Mouse (Mus musculus) thymus, adult 2 months (tissue): ENCODE results near the gene Txndc11. TPM values are rescaled to one million over a fixed set of nuclear protein-coding genes. Genes with fewer than 3 reads are reported as not detected.

Source experiments
- DNase-seq: peaks from one replicate; pipeline ENCODE4 v3.0.0; 2021
- H3K27ac ChIP-seq: fragments of 200-500 bp; 2 replicates; pipeline ENCODE4 v1.5.1; 2012; ENCODE audit warnings: low read length, control low read depth; ENCODE audit not compliant: control insufficient read depth, insufficient read depth
- H3K27me3 ChIP-seq: fragments of 200-500 bp; 2 replicates; pipeline ENCODE4 v1.6.1; 2012; ENCODE audit warnings: mild to moderate bottlenecking, low read length, moderate library complexity, mixed read lengths; ENCODE audit not compliant: control insufficient read depth, insufficient read depth
- H3K36me3 ChIP-seq: fragments of 200-500 bp; 2 replicates; pipeline ENCODE4 v1.6.1; 2012; ENCODE audit warnings: mild to moderate bottlenecking, low read length, moderate library complexity; ENCODE audit not compliant: control insufficient read depth, insufficient read depth
- H3K4me1 ChIP-seq: fragments of 200-500 bp; replicated peaks from 2 replicates; pipeline ENCODE4 v1.6.1; 2012; ENCODE audit warnings: low read length; ENCODE audit not compliant: control insufficient read depth, insufficient read depth
- H3K4me3 ChIP-seq: fragments of 200-500 bp; 2 replicates; pipeline ENCODE4 v1.5.1; 2012; ENCODE audit warnings: mild to moderate bottlenecking, low read length, control low read depth, moderate library complexity; ENCODE audit not compliant: control insufficient read depth, insufficient read depth
- CTCF ChIP-seq: fragments of 200-500 bp; IDR thresholded peaks from 2 replicates; pipeline ENCODE4 v1.5.1; 2012; ENCODE audit warnings: mild to moderate bottlenecking, control low read depth, low read length, moderate library complexity, borderline replicate concordance; ENCODE audit not compliant: control insufficient read depth, poor library complexity, insufficient read depth; ENCODE audit errors: extremely low read depth
- POLR2A ChIP-seq: fragments of 200-500 bp; IDR thresholded peaks from 2 replicates; pipeline ENCODE4 v1.6.1; 2012; ENCODE audit warnings: mild to moderate bottlenecking, low read length, control low read depth, moderate library complexity; ENCODE audit not compliant: control insufficient read depth, poor library complexity, insufficient read depth; ENCODE audit errors: extremely low read depth
- WGBS: fragments of 180-500 bp; shearing (Covaris S2); methylation state at CpG from one replicate; pipeline ENCODE4 v1.1.7; 2018; 5-methylcytosine and 5-hydroxymethylcytosine counted together
- polyA plus RNA-seq: library from polyadenylated mRNA; depleted of rRNA; stranded (reverse); fragments of >200 nt; gene quantifications from 2 replicates; pipeline ENCODE4 v1.2.3, GENCODE M21; 2012

The Txndc11 gene
- polyA plus RNA-seq, 1 experiment: 35.1 TPM

- Histone ChIP-seq H3K27ac (no peak overlapping the region), H3K27me3 (no peaks in the 10 kb centered on the region), H3K36me3 (no peaks in the 10 kb centered on the region), H3K4me3 (peak overlapping the region; percentile 88), H3K4me1 (peaks cover 59% of the 10 kb centered on the region)
- TF ChIP-seq CTCF (no peak), POLR2A (no peak)
- WGBS: under 1% methylated on average over 22 of the region's 22 CpGs
- peak; percentile 54 for DNase-seq
Observed at GRCm38 (mm10) chr16:11066833-11067191, 67.6 kb downstream of the Txndc11 start.

DNA sequence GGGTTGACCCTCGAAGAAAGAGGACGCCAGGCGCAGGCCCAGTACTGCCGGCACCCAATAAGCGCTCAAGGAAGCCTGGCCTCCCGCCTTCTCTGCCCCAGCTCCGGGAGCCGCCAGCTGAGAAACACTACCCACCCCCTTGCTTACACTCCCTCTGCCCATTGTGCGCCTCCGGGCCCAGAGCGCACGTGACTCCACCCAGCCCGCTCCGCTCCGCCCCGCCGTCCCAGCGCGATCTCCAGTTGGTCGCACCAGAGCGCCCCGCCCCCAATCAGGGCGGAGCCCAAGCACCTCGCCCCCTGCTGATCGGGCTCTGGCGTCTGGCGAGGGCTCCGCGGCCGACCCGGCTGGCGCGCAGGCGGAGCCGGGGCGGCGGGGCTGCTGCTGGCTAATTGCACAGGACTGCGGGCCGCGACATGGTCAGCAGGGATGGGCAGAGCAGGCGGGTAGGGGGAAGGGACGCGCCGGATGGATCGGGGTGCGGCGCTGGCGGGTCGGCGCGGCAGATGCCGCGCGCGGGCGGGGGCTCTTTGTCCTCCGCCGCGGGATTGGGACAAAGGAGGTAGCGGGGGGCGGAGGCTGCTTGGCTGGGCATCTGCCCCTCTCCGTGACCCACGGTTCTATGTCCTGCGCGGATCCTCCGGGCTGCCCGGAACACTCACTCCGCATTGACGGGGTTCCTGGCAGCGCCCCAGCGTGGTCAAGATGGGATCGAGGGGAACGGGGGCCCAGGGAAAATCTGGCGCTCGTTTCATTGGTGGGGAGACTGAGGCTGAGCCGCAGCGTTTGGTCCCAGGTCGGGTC, 68.2 kb downstream of the Txndc11 start, which contains the start of gene Litaf:
Litaf (minus strand) TSS at position 129 of the 804 bp plus-strand sequence.
- H3K27me3 ChIP-seq: no peaks in the 10 kb centered on the region
- no peaks in the 10 kb centered on the region for H3K36me3 ChIP-seq
- DNase-seq: peak; percentile 98
- H3K4me3 ChIP-seq: peak within 1 kb of the TSS; percentile 88
- under 1% methylated on average over 78 of the region's 78 CpGs for WGBS
- TF ChIP-seq POLR2A (peak; percentile 99), CTCF (peak; percentile 69)
- no peak within 1 kb of the TSS for H3K27ac ChIP-seq
- H3K4me1 ChIP-seq: peaks cover 54% of the 10 kb centered on the region

DNA sequence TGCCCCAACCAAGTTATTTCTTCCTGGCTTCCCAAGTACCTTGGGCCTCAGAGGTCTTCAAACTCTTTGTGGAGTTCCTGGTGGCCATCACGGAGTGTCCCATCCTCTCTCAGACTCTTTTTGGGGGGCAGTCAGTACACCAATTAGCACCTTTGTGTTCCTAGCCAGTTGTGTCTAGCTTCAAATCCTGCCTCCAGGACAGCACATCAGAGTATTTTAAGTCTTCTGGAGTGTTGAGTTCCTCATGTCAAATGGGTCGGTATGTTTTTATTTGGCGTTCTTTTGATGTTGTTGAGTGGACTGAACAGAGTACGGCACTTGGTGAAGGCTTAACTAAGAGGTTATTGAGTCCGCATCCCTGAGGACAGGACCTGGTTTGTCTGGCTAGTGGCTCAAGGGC, 69.0 kb downstream of the Txndc11 start:
- H3K27me3 ChIP-seq: no peaks in the 10 kb centered on the region
- H3K27ac ChIP-seq: no peak overlapping the region
- H3K4me1 ChIP-seq: peaks cover 47% of the 10 kb centered on the region
- no peak overlapping the region for H3K4me3 ChIP-seq
- DNase-seq: no peak
- no peaks in the 10 kb centered on the region for H3K36me3 ChIP-seq
- no peak for TF ChIP-seq CTCF
- no peak for TF ChIP-seq POLR2A
- 84% methylated on average over 5 of the region's 5 CpGs for WGBS

- 79% methylated on average over 6 of the region's 6 CpGs for WGBS
- no peak for DNase-seq
- Histone ChIP-seq H3K27me3 (no peaks in the 10 kb centered on the region), H3K36me3 (no peaks in the 10 kb centered on the region), H3K4me1 (peaks cover 40% of the 10 kb centered on the region), H3K27ac (no peak overlapping the region), H3K4me3 (no peak overlapping the region)
- TF ChIP-seq CTCF (no peak), POLR2A (no peak)
Observed at GRCm38 (mm10) chr16:11064742-11065141, 69.7 kb downstream of the Txndc11 start.

DNA sequence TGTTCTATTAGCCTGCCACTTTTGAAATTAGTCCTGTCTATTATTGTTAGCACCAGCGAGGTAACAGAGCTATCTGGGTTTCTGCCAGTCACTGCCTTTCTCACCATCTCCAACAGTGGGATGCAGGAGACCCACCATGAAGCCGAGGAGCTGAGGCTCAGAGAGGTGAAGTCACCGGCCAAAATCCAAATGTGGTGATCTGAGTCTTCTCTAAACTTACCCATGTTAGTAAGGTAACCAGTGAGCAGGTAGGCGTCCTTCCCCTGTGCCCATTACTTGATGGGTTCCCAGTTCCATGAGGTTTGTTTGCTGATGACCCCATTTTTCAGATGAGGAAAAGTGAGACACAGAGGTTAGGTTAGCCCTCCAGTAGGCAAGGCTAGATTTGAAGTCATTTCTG, 70.1 kb downstream of the Txndc11 start:
- WGBS: 96% methylated on average over 4 of the region's 4 CpGs
- DNase-seq: no peak
- Histone ChIP-seq H3K36me3 (no peaks in the 10 kb centered on the region), H3K4me1 (peaks cover 36% of the 10 kb centered on the region), H3K27me3 (no peaks in the 10 kb centered on the region), H3K4me3 (no peak overlapping the region), H3K27ac (no peak overlapping the region)
- TF ChIP-seq CTCF (no peak), POLR2A (no peak)

DNA sequence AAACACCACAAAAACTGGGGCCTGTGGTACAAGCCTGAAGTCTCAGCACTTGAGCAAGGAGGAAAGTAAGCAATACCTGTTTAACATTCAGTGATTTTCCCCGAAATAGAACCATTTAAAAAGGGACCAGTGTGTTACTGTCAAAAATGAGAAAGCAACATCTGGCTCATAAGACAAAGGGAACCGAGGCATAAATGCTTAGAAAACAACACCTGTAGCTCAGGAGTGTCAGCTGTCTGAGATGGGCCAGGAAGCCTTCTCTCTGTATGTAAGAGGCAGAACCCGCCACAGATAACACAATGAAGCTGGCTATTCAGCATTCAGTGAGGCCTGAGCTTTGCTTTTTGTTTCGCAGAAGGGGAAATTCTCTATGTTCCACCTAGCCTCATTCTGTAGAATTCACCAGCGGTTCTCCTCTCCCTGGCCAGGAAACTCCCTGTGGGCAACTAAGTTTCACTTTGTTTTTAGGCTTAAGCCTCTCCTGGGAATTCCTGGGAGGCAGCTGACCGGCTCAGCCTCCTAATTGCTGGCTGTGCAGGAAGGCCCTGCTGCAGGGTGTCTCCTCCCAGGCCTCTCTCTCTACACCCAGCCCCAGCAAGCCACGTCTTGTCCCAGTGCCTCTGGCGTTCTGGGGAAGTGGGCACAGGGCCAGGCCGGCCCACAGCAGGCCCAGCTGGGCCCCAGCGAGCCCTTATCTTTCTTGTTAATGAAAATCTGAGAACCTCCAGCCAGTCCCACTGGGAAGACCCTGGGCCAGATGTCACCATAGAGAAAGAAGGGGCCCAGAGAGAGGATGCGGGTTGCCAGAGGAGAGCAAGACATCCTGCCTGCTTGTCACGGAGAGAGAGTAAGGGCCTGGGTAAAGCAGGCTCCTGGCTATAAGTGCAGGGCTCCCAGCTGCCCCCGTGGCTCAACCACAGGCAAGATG, 71.4 kb downstream of the Txndc11 start:
- H3K36me3 ChIP-seq: no peaks in the 10 kb centered on the region
- H3K4me3 ChIP-seq: no peak overlapping the region
- WGBS: 20% methylated on average over 13 of the region's 13 CpGs
- no peak for TF ChIP-seq CTCF
- TF ChIP-seq POLR2A: no peak
- H3K27ac ChIP-seq: peak overlapping the region; percentile 60
- no peaks in the 10 kb centered on the region for H3K27me3 ChIP-seq
- peaks cover 30% of the 10 kb centered on the region for H3K4me1 ChIP-seq
- no peak for DNase-seq
